Mouse (Mus musculus) limb, embryonic 14.5 days (tissue): ENCODE results near the gene Lpar4. TPM values are rescaled to one million over a fixed set of nuclear protein-coding genes. Genes with fewer than 3 reads are reported as not detected.
A peak's percentile ranks its signal among the peaks of the same experiment; 100 is the strongest.

Experiments
- ATAC-seq: fragments of 200-750 bp; cut with Nextera tagmentation; 2 replicates; pipeline ENCODE4 v1.8.0; 2017; ENCODE audit warnings: low read depth, moderate number of reproducible peaks, moderate TSS enrichment; ENCODE audit not compliant: low FRiP score
- DNase-seq: peaks from one replicate; pipeline ENCODE4 v3.0.0-alpha.2; 2015; ENCODE audit warnings: low spot score
- H3K27ac ChIP-seq: fragments of 300-500 bp; sonication (generic); replicated peaks from 2 replicates; pipeline ENCODE4 v1.5.1; 2014; ENCODE audit warnings: low read depth, mild to moderate bottlenecking, low read length, moderate library complexity, mixed read lengths
- H3K27me3 ChIP-seq: fragments of 300-500 bp; sonication (generic); 2 replicates; pipeline ENCODE4 v1.6.1; 2014; ENCODE audit warnings: low read length, mixed read lengths; ENCODE audit not compliant: control insufficient read depth, insufficient read depth
- H3K36me3 ChIP-seq: fragments of 300-500 bp; sonication (generic); 2 replicates; pipeline ENCODE4 v1.6.1; 2014; ENCODE audit warnings: mild to moderate bottlenecking, low read length, moderate library complexity, mixed read lengths; ENCODE audit not compliant: control insufficient read depth, insufficient read depth
- H3K4me1 ChIP-seq: fragments of 300-500 bp; sonication (generic); 2 replicates; pipeline ENCODE4 v1.6.1; 2014; ENCODE audit warnings: antibody characterized with exemption, low read length, mixed read lengths; ENCODE audit not compliant: control insufficient read depth, insufficient read depth
- H3K4me2 ChIP-seq: fragments of 300-500 bp; sonication (generic); replicated peaks from 2 replicates; pipeline ENCODE4 v1.6.1; 2014; ENCODE audit warnings: low read depth, mild to moderate bottlenecking, low read length, moderate library complexity; ENCODE audit not compliant: severe bottlenecking
- H3K4me3 ChIP-seq: fragments of 300-500 bp; sonication (generic); replicated peaks from 2 replicates; pipeline ENCODE4 v1.5.1; 2014; ENCODE audit warnings: low read length
- H3K9ac ChIP-seq: fragments of 300-500 bp; sonication (generic); 2 replicates; pipeline ENCODE4 v1.6.1; 2014; ENCODE audit warnings: mild to moderate bottlenecking, low read depth, low read length, moderate library complexity; ENCODE audit not compliant: severe bottlenecking
- H3K9me3 ChIP-seq: fragments of 300-500 bp; sonication (generic); 2 replicates; pipeline ENCODE4 v1.6.1; 2016; ENCODE audit warnings: low read length; ENCODE audit not compliant: control insufficient read depth
- POLR2A ChIP-seq: fragments of 200-500 bp; IDR thresholded peaks from 2 replicates; pipeline ENCODE4 v1.8.0; 2012; ENCODE audit warnings: inconsistent platforms, mild to moderate bottlenecking, moderate library complexity, borderline replicate concordance; ENCODE audit not compliant: insufficient read depth, insufficient read length; ENCODE audit errors: extremely low read depth
- WGBS: fragments of 180-500 bp; shearing (Covaris S2); extraction: QIAGEN DNeasy Blood & Tissue Kit; methylation state at CpG from one replicate; pipeline ENCODE4 v1.1.7; 2014; 5-methylcytosine and 5-hydroxymethylcytosine counted together
- polyA plus RNA-seq, 2 experiments: library from polyadenylated mRNA; depleted of rRNA in 1 of 2; stranded (reverse) in 1 of 2; unstranded in 1 of 2; fragments of >200 nt; fragmentation: Nextera tagmentation in 1 of 2; extraction: Ambion mirVana in 1 of 2; gene quantifications; 2 replicates each; pipeline versions ENCODE4 v1.2.1 to v1.2.3; 2012 to 2014

Gene Lpar4
- polyA plus RNA-seq, 2 experiments: 19.4 to 46.1 TPM

DNA sequence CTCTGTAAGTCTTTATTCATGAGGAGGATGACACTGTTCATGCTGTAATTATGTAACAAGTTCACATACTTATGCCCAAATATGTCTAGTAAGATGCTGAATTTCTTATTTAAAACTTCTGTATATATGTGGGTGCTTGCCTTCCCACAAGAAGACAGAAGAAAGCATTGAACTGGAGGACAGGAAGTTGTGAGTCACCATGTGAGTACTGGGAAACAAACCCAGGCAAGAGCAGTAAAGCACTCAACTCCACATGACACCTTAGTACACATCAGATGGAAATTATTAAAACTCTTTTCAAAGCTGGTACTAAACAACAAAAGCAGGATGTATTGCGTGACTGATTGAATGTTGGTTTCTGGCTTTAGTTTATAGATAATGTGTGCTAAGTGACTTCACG lies 41.8 kb downstream of the Lpar4 start:
- Histone ChIP-seq H3K27ac (no peak overlapping the region), H3K27me3 (no peaks in the 10 kb centered on the region), H3K9me3 (no peaks in the 10 kb centered on the region), H3K4me3 (no peak overlapping the region), H3K9ac (no peak overlapping the region), H3K4me2 (no peak overlapping the region), H3K4me1 (no peaks in the 10 kb centered on the region), H3K36me3 (no peaks in the 10 kb centered on the region)
- no peak for TF ChIP-seq POLR2A
- DNase-seq: no peak
- no peak for ATAC-seq
- WGBS: 70% methylated on average over 2 of the region's 2 CpGs

- no peak overlapping the region for H3K4me3 ChIP-seq
- no peak for TF ChIP-seq POLR2A
- H3K27me3 ChIP-seq: no peaks in the 10 kb centered on the region
- 57% methylated on average over 2 of the region's 2 CpGs for WGBS
- H3K36me3 ChIP-seq: no peaks in the 10 kb centered on the region
- no peak overlapping the region for H3K27ac ChIP-seq
- DNase-seq (peak; percentile 39), ATAC-seq (no peak; the same call in 1 of the 2 replicates)
- no peak overlapping the region for H3K4me2 ChIP-seq
- H3K9me3 ChIP-seq: no peaks in the 10 kb centered on the region
- H3K9ac ChIP-seq: no peak overlapping the region
- H3K4me1 ChIP-seq: no peaks in the 10 kb centered on the region
Observed at GRCm38 (mm10) chrX:106964326-106964725, 43.9 kb downstream of the Lpar4 start.

Other genes with a start within 250 kb of the Lpar4 start
- gene Rtl3, start 80.0 kb upstream of the Lpar4 start, polyA plus RNA-seq (2012; rRNA removed): 130 and 150 TPM in 2 replicates
- gene Rtl3, start 80.0 kb upstream of the Lpar4 start, polyA plus RNA-seq (2014; fragmentation: Nextera tagmentation; extraction: Ambion mirVana): 89.8 and 99.1 TPM in 2 replicates
- 0.31 and 0.35 TPM in 2 replicates for gene P2ry10, start 167.9 kb downstream of the Lpar4 start, polyA plus RNA-seq (2012; rRNA removed)
- gene P2ry10, start 167.9 kb downstream of the Lpar4 start, polyA plus RNA-seq (2014; fragmentation: Nextera tagmentation; extraction: Ambion mirVana): 0.41 and 0.70 TPM in 2 replicates
- gene P2ry10b, start 228.3 kb downstream of the Lpar4 start, polyA plus RNA-seq (2012; rRNA removed): 3.4 and 7.6 TPM in 2 replicates
- 3.3 and 5.2 TPM in 2 replicates for gene P2ry10b, start 228.3 kb downstream of the Lpar4 start, polyA plus RNA-seq (2014; fragmentation: Nextera tagmentation; extraction: Ambion mirVana)